Mouse (Mus musculus) ES-E14 (cell line): ENCODE results near the gene Tmem69. TPM values are rescaled to one million over a fixed set of nuclear protein-coding genes. Genes with fewer than 3 reads are reported as not detected.

Source experiments
- DNase-seq: peaks from one replicate; pipeline ENCODE4 v3.0.0-alpha.2; 2013; ENCODE audit warnings: low read depth, low spot score
- H3K27ac ChIP-seq: 2 replicates; pipeline ENCODE4 v1.5.1; 2012; ENCODE audit warnings: low read depth, mild to moderate bottlenecking, low read length, moderate library complexity, mixed read lengths; ENCODE audit not compliant: poor library complexity, insufficient read depth, severe bottlenecking
- H3K36me3 ChIP-seq: 2 replicates; pipeline ENCODE4 v1.6.1; 2012; ENCODE audit warnings: mild to moderate bottlenecking, low read length, moderate library complexity, mixed read lengths; ENCODE audit not compliant: control insufficient read depth, poor library complexity, insufficient read depth, severe bottlenecking
- H3K4me1 ChIP-seq, 2 experiments: fragments of 150-350 bp in 1 of 2; sonication (generic) in 1 of 2; 2 replicates each; pipeline ENCODE4 v1.6.1; 2012; ENCODE audit warnings: low read length in 2 of 2, mild to moderate bottlenecking in 1 of 2, mixed read lengths in 1 of 2; ENCODE audit not compliant: control insufficient read depth in 2 of 2, insufficient read depth in 2 of 2, poor library complexity in 1 of 2
- H3K4me3 ChIP-seq, 2 experiments: fragments of 150-350 bp in 1 of 2; sonication (generic) in 1 of 2; 2 replicates each; pipeline ENCODE4 v1.5.1; 2012; ENCODE audit warnings: low read length in 2 of 2, low read depth in 1 of 2, mild to moderate bottlenecking in 1 of 2, mixed read lengths in 1 of 2; ENCODE audit not compliant: insufficient read depth in 1 of 2, poor library complexity in 1 of 2, severe bottlenecking in 1 of 2
- H3K9ac ChIP-seq: 2 replicates; pipeline ENCODE4 v1.6.1; 2012; ENCODE audit warnings: low read depth, mild to moderate bottlenecking, low read length, mixed read lengths; ENCODE audit not compliant: poor library complexity, insufficient read depth, severe bottlenecking
- H3K9me3 ChIP-seq: fragments of 150-350 bp; sonication (generic); 2 replicates; pipeline ENCODE4 v1.6.1; 2012; ENCODE audit warnings: low read depth, mild to moderate bottlenecking, low read length; ENCODE audit not compliant: control insufficient read depth, insufficient read depth
- CHD2 ChIP-seq: IDR thresholded peaks from 2 replicates; pipeline ENCODE4 v1.6.1; 2014; ENCODE audit warnings: mild to moderate bottlenecking, low read depth, low read length, inconsistent platforms
- HCFC1 ChIP-seq: IDR thresholded peaks from 2 replicates; pipeline ENCODE4 v1.6.1; 2012; ENCODE audit warnings: low read length, inconsistent platforms, borderline replicate concordance; ENCODE audit not compliant: insufficient read depth
- MAFK ChIP-seq: IDR thresholded peaks from 2 replicates; pipeline ENCODE4 v1.6.1; 2014; ENCODE audit warnings: mild to moderate bottlenecking, low read depth, low read length, inconsistent platforms; ENCODE audit not compliant: insufficient read depth
- ZC3H11A ChIP-seq: IDR thresholded peaks from 2 replicates; pipeline ENCODE4 v1.6.1; 2012; ENCODE audit warnings: low read depth, mild to moderate bottlenecking, inconsistent platforms, low read length, borderline replicate concordance
- ZNF384 ChIP-seq: IDR thresholded peaks from 2 replicates; pipeline ENCODE4 v1.6.1; 2012; ENCODE audit warnings: low read depth, low read length, inconsistent platforms
- in situ Hi-C, 2 experiments: fragments of 600-800 bp; cut with MboI; formaldehyde crosslinking; loops; one replicate each; pipeline ENCODE4 v1.15.1; 2025; ENCODE audit warnings: low sequenced_read_pairs in 2 of 2, inconsistent platforms in 1 of 2; ENCODE audit not compliant: unreplicated experiment in 2 of 2
- total RNA-seq: library from RNA; depleted of rRNA; stranded (reverse); fragments of 300-350 nt; gene quantifications from 2 replicates; pipeline ENCODE4 v1.2.3, GENCODE M21; 2012

Tmem69 gene
- total RNA-seq, 1 experiment, result 11.4 TPM

DNA sequence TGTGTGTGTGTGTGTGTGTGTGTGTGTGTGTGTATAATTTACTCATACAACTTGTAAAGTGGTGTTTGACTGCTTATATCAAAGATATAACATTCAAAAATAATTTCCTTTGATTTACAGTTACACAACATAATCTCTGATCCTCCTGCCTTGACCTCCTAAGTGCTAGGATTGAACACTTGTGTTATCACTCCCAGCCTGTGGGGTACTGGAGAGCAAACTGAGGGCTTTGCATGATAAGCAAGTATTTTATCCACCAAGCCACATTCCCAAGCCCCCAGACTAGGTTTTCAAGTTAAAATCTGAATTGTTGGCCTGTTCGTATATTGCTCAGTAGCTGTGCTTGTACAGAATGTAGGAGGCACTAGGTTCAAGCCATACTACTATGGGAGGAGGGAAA lies 5.3 kb downstream of the Tmem69 start:
- Histone ChIP-seq H3K36me3 (peaks cover 4% of the 10 kb centered on the region; the same call in 1 of the 2 replicates), H3K9ac (no peak overlapping the region), H3K4me1 (no peaks in the 10 kb centered on the region), H3K4me3 (no peak overlapping the region), H3K27ac (no peak overlapping the region), H3K9me3 (no peaks in the 10 kb centered on the region)
- TF ChIP-seq HCFC1, result no peak
- no peak for TF ChIP-seq CHD2
- no peak for TF ChIP-seq MAFK
- TF ChIP-seq ZNF384, result no peak
- no peak for TF ChIP-seq ZC3H11A
- DNase-seq, result no peak
- in situ Hi-C loops, result no loop called here

DNA sequence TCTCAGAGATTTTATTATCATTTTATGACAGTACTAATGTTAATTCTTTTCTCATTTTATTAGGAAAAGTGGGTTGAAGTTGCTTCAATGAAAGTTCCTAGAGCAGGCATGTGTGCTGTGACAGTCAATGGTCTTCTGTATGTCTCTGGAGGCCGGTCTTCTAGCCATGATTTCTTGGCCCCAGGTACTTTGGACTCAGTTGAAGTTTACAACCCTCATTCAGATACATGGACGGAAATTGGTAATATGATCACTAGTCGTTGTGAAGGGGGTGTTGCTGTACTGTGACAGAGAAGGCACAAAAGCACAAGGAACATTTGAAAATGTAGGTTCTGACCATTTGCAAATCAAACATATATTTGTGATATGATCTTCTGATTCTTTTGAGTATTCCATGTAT lies 18.0 kb downstream of the Tmem69 start:
- Histone ChIP-seq H3K36me3 (no peaks in the 10 kb centered on the region), H3K9ac (no peak overlapping the region), H3K9me3 (no peaks in the 10 kb centered on the region), H3K27ac (no peak overlapping the region), H3K4me3 (no peak overlapping the region), H3K4me1 (no peaks in the 10 kb centered on the region)
- in situ Hi-C loops, result no loop called here
- DNase-seq, result no peak
- TF ChIP-seq HCFC1 (no peak), MAFK (no peak), ZC3H11A (no peak), ZNF384 (no peak), CHD2 (no peak)

DNA sequence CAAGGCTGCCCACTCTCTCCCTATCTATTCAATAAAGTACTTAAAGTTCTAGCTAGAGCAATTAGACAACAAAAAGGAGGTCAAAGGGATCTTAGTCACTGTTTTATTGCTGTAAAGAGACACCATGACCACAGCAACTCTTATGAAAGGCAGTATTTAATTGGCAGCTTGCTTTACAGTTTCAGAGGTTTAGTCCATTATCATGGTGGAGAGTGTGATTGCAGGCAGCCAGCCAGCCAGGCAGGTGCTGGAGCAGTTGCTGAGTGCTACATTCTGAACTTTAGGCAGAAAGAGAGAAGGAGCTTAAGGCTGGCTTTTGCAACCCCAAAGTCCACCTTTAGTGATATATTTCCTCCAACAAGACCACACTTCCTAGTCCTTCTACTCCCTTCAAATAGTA lies 19.4 kb downstream of the Tmem69 start:
- Histone ChIP-seq H3K36me3 (no peaks in the 10 kb centered on the region), H3K4me3 (no peak overlapping the region), H3K27ac (no peak overlapping the region), H3K9ac (no peak overlapping the region), H3K9me3 (no peaks in the 10 kb centered on the region), H3K4me1 (no peaks in the 10 kb centered on the region)
- in situ Hi-C loops, result no loop called here
- TF ChIP-seq HCFC1, result no peak
- no peak for TF ChIP-seq MAFK
- no peak for TF ChIP-seq CHD2
- TF ChIP-seq ZC3H11A, result no peak
- no peak for TF ChIP-seq ZNF384
- DNase-seq, result no peak

DNA sequence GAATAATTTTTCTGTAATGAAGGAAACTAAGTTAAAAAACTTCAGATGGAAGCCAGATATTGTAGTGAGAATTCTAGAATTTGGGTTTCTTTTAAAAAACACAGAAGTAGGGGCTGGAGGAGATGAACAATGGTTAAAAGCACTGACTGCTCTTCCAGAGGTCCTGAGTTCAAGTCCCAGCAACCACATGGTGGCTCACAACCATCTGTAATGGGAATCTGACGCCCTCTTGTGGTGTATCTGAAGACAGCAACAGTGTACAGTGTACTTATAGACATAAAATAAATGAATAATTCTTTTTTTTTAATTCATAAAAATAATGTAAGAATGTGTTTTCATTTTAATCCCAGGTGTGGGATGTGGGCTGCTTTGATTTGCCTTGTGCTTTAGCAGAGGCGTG lies 24.6 kb downstream of the Tmem69 start:
- H3K27ac ChIP-seq, result no peak overlapping the region
- in situ Hi-C loops, result no loop called here
- no peak for TF ChIP-seq ZC3H11A
- no peak for TF ChIP-seq CHD2
- TF ChIP-seq MAFK, result no peak
- no peak for TF ChIP-seq ZNF384
- TF ChIP-seq HCFC1, result no peak
- H3K36me3 ChIP-seq, result no peaks in the 10 kb centered on the region
- H3K9me3 ChIP-seq, result no peaks in the 10 kb centered on the region
- no peaks in the 10 kb centered on the region for H3K4me1 ChIP-seq
- H3K4me3 ChIP-seq, result no peak overlapping the region
- no peak for DNase-seq
- no peak overlapping the region for H3K9ac ChIP-seq
